Mouse (Mus musculus) T-helper 1 cell (primary cell): Measurements from ENCODE around the gene Cs.

Experiments
- in situ Hi-C: fragments of 300-600 bp; cut with MboI, MseI; formaldehyde crosslinking; loops from one replicate; pipeline ENCODE4 v1.15.1; 2025; ENCODE audit warnings: high pct_unique_total_duplicates

The Cs gene

GRCm38 (mm10) chr10:128335582-128335981, 2.0 kb upstream of the Cs start:
- in situ Hi-C loops, result no loop called here

DNA sequence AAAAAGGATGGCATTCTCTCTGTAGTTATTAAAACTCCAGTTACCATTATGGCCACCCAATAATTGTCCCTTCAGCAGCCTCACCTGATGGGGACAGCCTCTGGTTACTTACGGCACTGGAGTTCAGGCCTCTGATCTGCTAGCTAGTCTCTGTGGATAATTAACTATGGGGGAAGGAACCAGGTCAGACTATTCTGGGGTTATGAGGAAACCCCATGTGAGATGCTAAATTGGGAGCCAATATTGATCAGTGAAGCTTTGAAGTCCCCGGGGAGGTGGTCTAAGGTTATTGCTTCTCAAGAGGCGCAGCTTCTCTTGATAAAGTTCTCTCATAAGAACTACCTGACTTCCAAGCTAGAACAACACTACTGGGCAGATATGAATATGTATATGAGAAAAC, 1.3 kb upstream of the Cs start:
- in situ Hi-C loops, result no loop called here

DNA sequence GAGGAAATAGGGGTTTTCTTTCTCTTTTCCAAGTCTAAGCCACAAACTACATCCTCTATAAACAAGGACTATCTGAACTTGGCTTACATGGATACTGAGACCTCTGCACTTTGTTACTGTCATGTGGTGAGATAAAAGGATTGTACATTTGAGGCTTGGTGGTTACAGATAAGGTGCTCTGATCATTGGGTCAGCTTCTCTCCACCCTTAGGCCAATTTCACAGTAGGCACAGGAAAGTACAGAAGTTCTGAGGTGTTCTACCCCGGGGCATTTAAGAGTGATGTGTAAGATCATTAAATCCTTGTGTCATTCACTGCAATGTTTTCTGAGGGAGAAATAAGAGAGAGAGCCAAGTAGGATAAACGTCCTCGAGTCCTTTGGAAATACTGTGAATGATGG, 937 bp upstream of the Cs start:
- in situ Hi-C loops, result no loop called here

GRCm38 (mm10) chr10:128338415-128338814, 881 bp downstream of the Cs start:
- in situ Hi-C loops, result no loop called here

- in situ Hi-C loops, result no loop called here
Measured at GRCm38 (mm10) chr10:128338948-128339347, 1.4 kb downstream of the Cs start.

- in situ Hi-C loops, result no loop called here
Measured at GRCm38 (mm10) chr10:128340257-128340656, 2.7 kb downstream of the Cs start.

DNA sequence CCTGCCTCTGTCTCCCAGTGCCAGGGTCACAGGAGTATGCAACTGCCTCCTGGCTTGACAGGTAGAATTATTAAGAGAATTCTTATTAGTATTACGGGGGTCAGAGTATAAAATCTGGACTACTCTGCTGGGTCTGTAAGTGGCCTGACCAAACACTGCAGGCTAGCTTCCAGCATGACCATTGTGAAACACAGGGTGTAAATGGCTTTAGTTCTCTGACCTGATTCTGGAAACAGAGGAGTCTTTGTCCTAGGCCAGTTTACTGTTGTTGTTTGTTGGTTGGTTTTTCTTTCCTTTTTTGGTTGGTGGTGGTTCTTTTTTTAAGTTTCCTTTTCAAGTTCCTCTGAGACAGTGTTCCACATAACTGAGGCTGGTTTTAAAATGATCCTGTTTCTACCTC, 5.9 kb downstream of the Cs start:
- in situ Hi-C loops, result no loop called here

- in situ Hi-C loops, result no loop called here
Measured at GRCm38 (mm10) chr10:128344568-128345275, 7.2 kb downstream of the Cs start.

GRCm38 (mm10) chr10:128347541-128347940, 10.0 kb downstream of the Cs start:
- in situ Hi-C loops, result no loop called here

DNA sequence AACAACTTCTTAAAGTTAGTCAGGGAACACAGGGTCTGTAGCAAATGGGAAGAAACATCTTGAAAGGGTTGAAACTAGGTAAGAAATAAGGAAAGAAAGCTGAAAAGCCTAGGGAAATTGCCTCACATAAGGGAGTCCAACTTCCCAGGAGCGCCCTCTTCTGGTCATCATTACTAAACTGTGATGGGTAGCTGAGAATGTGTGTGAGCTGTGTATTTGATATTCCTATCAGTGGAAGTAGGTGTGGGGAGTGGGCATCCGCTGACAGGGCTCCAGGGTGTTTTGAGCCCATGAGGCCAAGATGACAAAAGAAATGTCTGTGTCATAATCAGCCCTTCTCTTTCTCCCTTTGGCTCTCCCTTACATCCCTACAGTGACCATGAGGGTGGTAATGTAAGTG, 21.3 kb downstream of the Cs start:
- in situ Hi-C loops, result no loop called here

GRCm38 (mm10) chr10:128359226-128359625, 21.7 kb downstream of the Cs start:
- in situ Hi-C loops, result no loop called here

DNA sequence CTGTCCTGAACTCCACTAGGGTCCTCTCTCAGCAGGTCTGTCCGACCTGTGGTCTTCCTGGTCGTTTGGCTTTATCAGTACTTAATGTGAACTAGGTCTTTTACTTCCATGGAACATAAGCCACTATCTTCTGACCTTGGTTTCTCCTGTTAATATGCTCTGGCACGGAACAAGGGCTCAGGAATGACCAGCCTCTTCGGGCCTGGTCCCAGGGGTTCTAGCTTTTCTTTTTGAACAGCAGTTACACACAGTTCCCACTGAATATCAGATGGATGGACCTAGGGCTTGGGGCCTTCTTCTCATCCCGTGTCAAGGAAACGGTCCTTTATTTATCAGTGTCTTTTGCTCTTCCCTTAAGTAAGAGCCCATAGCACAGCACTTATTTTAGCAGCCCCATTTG, 24.3 kb downstream of the Cs start:
- in situ Hi-C loops, result no loop called here

DNA sequence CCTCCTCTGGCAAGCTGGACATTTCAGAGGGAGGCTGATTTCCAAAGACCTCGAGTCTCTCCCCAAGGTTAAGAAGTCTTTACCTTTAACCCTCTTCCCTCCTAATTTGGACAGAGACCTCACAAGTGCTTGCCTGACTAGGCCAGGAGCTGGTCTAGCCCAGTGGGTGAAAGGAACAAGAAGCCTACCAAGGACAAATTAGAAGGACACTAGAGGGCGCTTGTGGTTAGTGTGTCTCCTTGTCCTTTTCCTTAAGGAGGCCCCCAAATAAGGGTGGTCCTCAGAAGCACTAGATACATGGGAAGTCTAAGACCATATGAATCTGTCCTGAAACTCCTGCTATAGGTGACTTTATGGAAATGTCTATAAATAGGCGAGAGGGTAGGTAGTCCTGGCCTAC, 25.0 kb downstream of the Cs start:
- in situ Hi-C loops, result no loop called here

- in situ Hi-C loops, result no loop called here
Measured at GRCm38 (mm10) chr10:128367899-128368401, 30.4 kb downstream of the Cs start.

GRCm38 (mm10) chr10:128368402-128369217, 31.1 kb downstream of the Cs start, which contains the start of gene Coq10a:
Gene Coq10a (minus strand): TSS chr10:128368997.
- in situ Hi-C loops, result no loop called here

- in situ Hi-C loops, result no loop called here
Measured at GRCm38 (mm10) chr10:128369218-128369543, 31.6 kb downstream of the Cs start.

DNA sequence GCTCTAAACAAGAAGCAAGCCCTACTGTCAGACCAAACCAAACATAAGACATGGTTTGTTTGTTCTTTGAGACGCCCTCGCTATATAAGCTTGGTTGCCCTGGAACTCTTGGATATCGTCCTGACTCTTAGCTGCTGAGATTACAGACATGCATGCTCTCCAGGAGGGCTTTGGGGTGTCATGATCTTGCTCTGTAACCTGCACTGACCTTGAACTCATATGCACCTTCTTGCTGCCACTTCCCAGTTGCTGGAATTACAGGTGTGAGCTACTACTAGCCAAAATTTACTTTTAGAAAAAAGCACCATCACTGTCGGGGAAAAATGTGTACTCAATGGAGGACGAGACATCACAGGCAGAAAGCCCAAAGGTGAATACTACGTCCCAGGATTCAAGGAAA, 32.1 kb downstream of the Cs start:
- in situ Hi-C loops, result no loop called here

DNA sequence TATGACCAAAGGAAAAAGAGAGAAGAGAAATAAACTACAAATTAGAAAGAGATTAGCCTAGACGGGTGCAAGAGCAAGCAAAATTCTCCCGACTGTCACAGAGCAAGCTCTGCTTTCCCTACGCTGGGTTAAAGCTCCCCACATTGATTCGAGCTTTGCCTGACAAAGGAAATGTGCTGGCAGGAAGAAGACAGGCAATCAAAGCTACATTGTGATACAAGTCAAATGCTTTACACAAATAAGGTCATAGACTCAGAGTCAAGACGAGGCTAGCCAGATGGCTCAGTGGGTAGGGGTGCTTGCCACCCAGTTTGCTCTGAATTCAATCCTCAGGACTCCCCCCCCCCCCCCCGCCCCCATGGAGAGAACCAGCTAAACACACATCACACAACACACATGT, 32.5 kb downstream of the Cs start:
- in situ Hi-C loops, result no loop called here

DNA sequence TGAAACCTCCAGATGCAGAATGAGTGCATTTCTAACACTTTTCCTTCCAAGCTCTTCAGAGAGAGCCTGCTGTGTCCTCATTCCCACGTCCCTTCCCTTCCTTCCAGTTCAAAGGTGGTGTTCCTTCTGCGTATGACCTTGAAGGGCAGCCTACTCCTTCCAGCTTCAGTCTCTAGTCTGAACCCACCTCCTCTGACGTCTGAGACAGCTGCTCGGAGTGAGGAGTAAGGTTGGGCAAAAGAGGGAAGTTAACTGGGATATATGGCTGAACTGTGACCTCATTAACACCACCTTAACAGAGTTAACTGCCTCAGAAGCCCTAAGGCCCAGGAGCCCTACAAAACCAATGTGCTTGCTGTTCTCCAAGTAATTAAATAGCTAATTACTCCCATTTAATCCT, 33.1 kb downstream of the Cs start:
- in situ Hi-C loops, result no loop called here

DNA sequence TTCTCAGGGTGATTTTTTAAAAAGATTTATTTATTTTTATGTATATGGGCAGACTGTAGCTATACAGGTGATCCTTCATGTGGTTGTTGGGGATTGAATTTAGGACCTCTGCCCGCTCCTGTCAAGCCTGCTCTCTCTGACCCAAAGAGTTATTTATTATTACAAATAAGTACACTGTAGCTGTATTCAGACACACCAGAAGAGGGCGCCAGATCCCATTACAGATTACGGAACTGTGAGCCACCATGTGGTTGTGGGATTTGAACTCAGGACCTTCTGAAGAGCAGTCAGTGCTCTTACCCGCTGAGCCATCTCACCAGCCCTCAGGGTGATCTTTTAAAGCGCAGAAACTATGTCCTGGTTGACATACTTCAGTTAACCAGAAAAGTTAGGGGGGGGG, 34.6 kb downstream of the Cs start:
- in situ Hi-C loops, result no loop called here

DNA sequence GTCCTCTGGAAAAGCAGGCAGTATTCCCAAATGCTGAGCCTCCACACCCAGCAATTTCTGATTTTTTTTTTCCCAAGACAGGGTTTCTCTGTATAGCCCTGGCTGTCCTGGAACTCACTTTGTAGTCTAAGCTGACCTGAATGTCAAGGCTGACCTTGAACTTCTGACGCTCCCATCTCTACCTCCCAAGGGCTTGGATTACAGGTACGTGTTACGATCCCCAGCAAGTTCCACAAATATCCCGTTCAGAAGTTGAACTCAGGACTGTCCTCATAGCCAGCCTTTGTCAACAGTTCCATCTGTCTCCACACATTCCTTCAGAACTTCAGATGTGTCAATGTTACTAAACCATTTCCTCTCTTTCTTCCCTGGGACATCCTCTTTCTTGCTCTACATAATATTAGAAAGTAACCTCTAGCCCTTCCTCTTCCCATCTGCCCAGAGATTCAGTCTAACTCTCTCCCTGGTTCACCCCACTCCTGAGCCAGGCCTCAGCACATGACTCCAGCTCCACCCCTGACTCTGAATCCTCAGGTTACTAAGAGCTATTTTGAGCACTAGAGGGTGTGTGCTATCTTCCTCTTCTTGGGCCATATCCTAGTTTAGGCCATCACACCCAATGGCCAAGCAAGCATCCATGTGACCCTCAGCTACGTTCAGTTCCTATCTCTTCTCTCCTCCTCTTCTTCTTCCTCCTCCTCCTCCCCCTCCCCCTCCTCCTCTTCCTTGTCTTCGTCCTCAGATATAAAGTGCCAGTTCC, 35.6 kb downstream of the Cs start:
- in situ Hi-C loops, result no loop called here

DNA sequence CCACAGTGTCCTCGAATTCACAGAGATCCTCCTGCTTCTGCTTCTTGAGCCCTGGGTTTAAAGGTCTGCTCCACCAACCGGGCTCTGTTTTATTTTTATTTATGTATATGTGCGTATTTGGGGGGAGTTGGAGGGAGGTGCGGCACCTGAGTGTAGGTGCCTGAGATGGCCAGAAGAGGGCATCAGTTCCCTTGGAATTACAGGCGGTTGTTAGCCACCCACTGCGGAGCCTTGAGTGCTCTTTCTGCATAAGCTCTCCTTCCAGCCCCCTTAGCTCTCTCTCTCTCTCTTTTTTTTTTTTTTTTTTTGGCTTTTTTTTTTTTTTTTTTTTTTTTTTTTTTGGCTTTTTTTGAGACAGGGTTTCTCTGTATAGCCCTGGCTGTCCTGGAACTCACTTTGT, 36.9 kb downstream of the Cs start:
- in situ Hi-C loops, result no loop called here

GRCm38 (mm10) chr10:128376099-128376454, 38.5 kb downstream of the Cs start:
- in situ Hi-C loops, result no loop called here
